Mouse (Mus musculus) erythroblast, embryonic 14.5 days (primary cell): Measurements from ENCODE around the gene Hadh. TPM values are rescaled to one million over a fixed set of nuclear protein-coding genes. Genes with fewer than 3 reads are reported as not detected.
A peak's percentile ranks its signal among the peaks of the same experiment; 100 is the strongest.

Experiments used
- H3K27me3 ChIP-seq: 2 replicates; pipeline ENCODE4 v1.6.1; 2012; ENCODE audit warnings: inconsistent platforms; ENCODE audit not compliant: control insufficient read depth
- H3K36me3 ChIP-seq: 2 replicates; pipeline ENCODE4 v1.6.1; 2012; ENCODE audit warnings: mild to moderate bottlenecking, inconsistent platforms; ENCODE audit not compliant: control insufficient read depth
- H3K4me1 ChIP-seq: 2 replicates; pipeline ENCODE4 v1.6.1; 2012; ENCODE audit warnings: inconsistent platforms; ENCODE audit not compliant: control insufficient read depth
- H3K4me3 ChIP-seq: replicated peaks from 2 replicates; pipeline ENCODE3; 2012; ENCODE audit warnings: moderate library complexity, mild to moderate bottlenecking, inconsistent platforms
- H3K9me3 ChIP-seq: 2 replicates; pipeline ENCODE4 v1.6.1; 2012; ENCODE audit warnings: low read length, inconsistent platforms, mixed read lengths; ENCODE audit not compliant: control insufficient read depth
- GATA1 ChIP-seq: IDR thresholded peaks from 2 replicates; pipeline ENCODE4 v1.6.1; 2012; ENCODE audit warnings: low read length, inconsistent platforms, mixed read lengths
- TAL1 ChIP-seq: IDR thresholded peaks from 3 replicates; pipeline ENCODE4 v1.6.1; 2012; ENCODE audit warnings: low read length, inconsistent platforms, mixed read lengths
- polyA plus RNA-seq: library from polyadenylated mRNA; stranded (reverse); fragments of >175 nt; gene quantifications from 2 replicates; pipeline ENCODE4 v1.2.3, GENCODE M21; 2012

Hadh gene
- 0.30 and 0.42 TPM in 2 replicates for polyA plus RNA-seq

- TF ChIP-seq GATA1, result no peak
- TF ChIP-seq TAL1, result no peak
- Histone ChIP-seq H3K27me3 (no peaks in the 10 kb centered on the region), H3K4me1 (peaks cover 19% of the 10 kb centered on the region), H3K36me3 (no peaks in the 10 kb centered on the region), H3K9me3 (peaks cover 5% of the 10 kb centered on the region; the same call in 1 of the 2 replicates), H3K4me3 (peak within 1 kb of the TSS; percentile 72)
Observed at GRCm38 (mm10) chr3:131271559-131272373, at the start of gene Hadh. Gene Hadh, minus strand, starts transcription at chr3:131272101.

- no peak for TF ChIP-seq TAL1
- TF ChIP-seq GATA1, result no peak
- Histone ChIP-seq H3K4me1 (no peaks in the 10 kb centered on the region), H3K4me3 (no peak overlapping the region), H3K27me3 (no peaks in the 10 kb centered on the region), H3K36me3 (no peaks in the 10 kb centered on the region), H3K9me3 (no peaks in the 10 kb centered on the region)
Observed at GRCm38 (mm10) chr3:131320184-131320583, 48.3 kb upstream of the Hadh start.

GRCm38 (mm10) chr3:131318211-131318610 is 46.3 kb upstream of the Hadh start:
- H3K27me3 ChIP-seq, result no peaks in the 10 kb centered on the region

GRCm38 (mm10) chr3:131317126-131317525 is 45.2 kb upstream of the Hadh start:
- Histone ChIP-seq H3K4me1 (no peaks in the 10 kb centered on the region), H3K9me3 (no peaks in the 10 kb centered on the region), H3K4me3 (no peak overlapping the region), H3K27me3 (no peaks in the 10 kb centered on the region), H3K36me3 (no peaks in the 10 kb centered on the region)
- no peak for TF ChIP-seq TAL1
- no peak for TF ChIP-seq GATA1

More at GRCm38 (mm10) chr3:131318211-131318610, 46.3 kb upstream of the Hadh start:
- no peaks in the 10 kb centered on the region for H3K36me3 ChIP-seq
- H3K9me3 ChIP-seq, result no peaks in the 10 kb centered on the region
- no peaks in the 10 kb centered on the region for H3K4me1 ChIP-seq
- no peak overlapping the region for H3K4me3 ChIP-seq
- TF ChIP-seq GATA1, result no peak
- no peak for TF ChIP-seq TAL1

- no peak for TF ChIP-seq GATA1
- TF ChIP-seq TAL1, result no peak
- H3K4me1 ChIP-seq, result no peaks in the 10 kb centered on the region
- H3K4me3 ChIP-seq, result no peak overlapping the region
Observed at GRCm38 (mm10) chr3:131315957-131316510, 44.1 kb upstream of the Hadh start.

GRCm38 (mm10) chr3:131312340-131312739 is 40.4 kb upstream of the Hadh start:
- TF ChIP-seq TAL1 (no peak), GATA1 (no peak)
- Histone ChIP-seq H3K36me3 (no peaks in the 10 kb centered on the region), H3K4me3 (no peak overlapping the region), H3K4me1 (no peaks in the 10 kb centered on the region), H3K27me3 (no peaks in the 10 kb centered on the region), H3K9me3 (peaks cover 9% of the 10 kb centered on the region)

More at GRCm38 (mm10) chr3:131315957-131316510, 44.1 kb upstream of the Hadh start:
- no peaks in the 10 kb centered on the region for H3K36me3 ChIP-seq
- H3K9me3 ChIP-seq, result no peaks in the 10 kb centered on the region
- H3K27me3 ChIP-seq, result no peaks in the 10 kb centered on the region

GRCm38 (mm10) chr3:131310572-131310971 is 38.7 kb upstream of the Hadh start:
- no peak for TF ChIP-seq TAL1
- no peak for TF ChIP-seq GATA1
- Histone ChIP-seq H3K4me1 (no peaks in the 10 kb centered on the region), H3K9me3 (peaks cover 9% of the 10 kb centered on the region), H3K36me3 (no peaks in the 10 kb centered on the region), H3K27me3 (no peaks in the 10 kb centered on the region), H3K4me3 (no peak overlapping the region)

- Histone ChIP-seq H3K9me3 (peaks cover 9% of the 10 kb centered on the region), H3K4me1 (peaks cover 4% of the 10 kb centered on the region), H3K4me3 (no peak overlapping the region), H3K27me3 (peaks cover 3% of the 10 kb centered on the region), H3K36me3 (no peaks in the 10 kb centered on the region)
- TF ChIP-seq TAL1 (no peak), GATA1 (no peak)
Observed at GRCm38 (mm10) chr3:131307811-131308210, 35.9 kb upstream of the Hadh start.

- Histone ChIP-seq H3K9me3 (peaks cover 9% of the 10 kb centered on the region), H3K36me3 (no peaks in the 10 kb centered on the region), H3K4me3 (no peak overlapping the region), H3K4me1 (peaks cover 10% of the 10 kb centered on the region), H3K27me3 (peaks cover 9% of the 10 kb centered on the region)
- no peak for TF ChIP-seq GATA1
- no peak for TF ChIP-seq TAL1
Observed at GRCm38 (mm10) chr3:131306255-131306654, 34.4 kb upstream of the Hadh start.
